Mouse (Mus musculus): ENCODE measurements around the gene Atrn. TPM values are rescaled to one million over a fixed set of nuclear protein-coding genes. Genes with fewer than 3 reads are reported as not detected.
A peak's percentile ranks its signal among the peaks of the same experiment; 100 is the strongest.
"Not testable (repeated sequence)": the region's sequence is repeated elsewhere in the genome, so short reads cannot be mapped to it uniquely, and the experiment has no call there.

The Atrn gene
- total RNA-seq, 2 experiments from 2014 or later = 7.8 to 11.3 TPM

- no peak for ATAC-seq (replicated peaks; ENCODE audit: low FRiP score, low TSS enrichment, poor library complexity, severe bottlenecking)
Observed at GRCm38 (mm10) chr2:130949781-130950180, 43.5 kb downstream of the Atrn start.

- peak; percentile 82 for ATAC-seq (replicated peaks; ENCODE audit: low FRiP score, low TSS enrichment, poor library complexity, severe bottlenecking)
Observed at GRCm38 (mm10) chr2:130950548-130950947, 44.3 kb downstream of the Atrn start.

DNA sequence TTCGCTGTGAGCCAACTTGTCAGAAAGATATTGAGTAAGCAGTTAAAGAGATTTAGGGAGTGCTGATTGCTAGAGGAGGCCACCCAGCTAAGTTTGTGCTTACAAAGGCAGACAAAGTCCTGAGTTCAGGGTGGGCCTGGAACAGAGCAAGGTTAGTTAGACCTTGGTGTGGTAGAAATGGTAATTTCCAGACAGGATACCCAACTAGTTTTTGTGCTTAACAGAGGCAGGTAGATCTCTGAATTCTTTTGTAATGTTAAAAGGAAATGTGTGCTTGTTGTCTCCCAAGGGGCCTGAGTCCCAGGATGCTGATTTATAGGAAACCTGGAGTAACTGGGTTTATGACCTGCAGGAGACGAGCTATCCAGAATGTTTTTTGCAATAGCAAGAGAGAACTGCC is 52.6 kb downstream of the Atrn start:
- ATAC-seq (replicated peaks; ENCODE audit: low FRiP score, low TSS enrichment, poor library complexity, severe bottlenecking) = no peak

- peak; percentile 61; the same call in 1 of the 2 replicates for ATAC-seq (replicated peaks; ENCODE audit: low FRiP score, low TSS enrichment, poor library complexity, severe bottlenecking)
Observed at GRCm38 (mm10) chr2:130961851-130962250, 55.6 kb downstream of the Atrn start.

DNA sequence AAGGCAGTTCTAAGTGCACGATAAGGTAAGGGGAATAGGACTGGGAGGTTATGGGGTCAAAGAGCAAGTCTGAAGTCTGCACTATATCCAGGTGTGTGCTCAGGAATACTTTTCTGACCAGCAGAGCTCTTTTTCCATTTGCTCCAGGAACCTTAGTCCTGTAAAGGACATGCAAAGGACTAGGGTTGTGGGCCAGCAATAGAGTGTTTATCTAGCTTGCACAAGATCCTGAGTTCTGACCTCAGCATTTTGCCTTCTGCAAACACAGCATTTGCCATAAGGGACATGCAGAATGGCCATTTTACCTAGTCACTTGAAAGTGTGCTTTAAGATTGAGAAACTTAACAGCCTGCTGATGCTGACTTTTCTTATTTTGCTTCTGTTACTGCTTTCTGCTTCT is 58.7 kb downstream of the Atrn start:
- no peak for ATAC-seq (replicated peaks; ENCODE audit: low FRiP score, low TSS enrichment, poor library complexity, severe bottlenecking)

GRCm38 (mm10) chr2:130971030-130971429 is 64.7 kb downstream of the Atrn start:
- peak; percentile 53 for ATAC-seq (replicated peaks; ENCODE audit: low FRiP score, low TSS enrichment, poor library complexity, severe bottlenecking)

DNA sequence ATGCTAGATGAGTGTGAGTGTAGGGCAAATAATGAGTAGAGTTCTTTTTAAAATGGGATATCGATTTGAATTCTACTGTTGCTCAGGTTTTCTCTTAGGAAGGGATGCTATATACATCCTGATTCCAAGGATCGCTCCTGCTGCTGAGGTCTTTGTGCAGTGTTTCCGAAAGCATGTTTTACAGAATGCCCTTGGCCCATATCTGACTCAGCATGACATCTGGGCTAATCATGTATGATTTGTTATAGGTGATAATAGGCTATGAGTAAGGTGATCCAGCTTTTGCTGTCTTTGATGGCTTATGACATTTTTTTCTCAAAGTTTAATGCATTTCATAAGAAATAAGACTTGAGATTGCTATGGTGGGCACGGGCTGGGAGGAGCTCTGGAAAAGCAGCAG is 66.1 kb downstream of the Atrn start:
- no peak for ATAC-seq (replicated peaks; ENCODE audit: low FRiP score, low TSS enrichment, poor library complexity, severe bottlenecking)

- peak; percentile 72 for ATAC-seq (replicated peaks; ENCODE audit: low FRiP score, low TSS enrichment, poor library complexity, severe bottlenecking)
Observed at GRCm38 (mm10) chr2:130974928-130975327, 68.6 kb downstream of the Atrn start.

DNA sequence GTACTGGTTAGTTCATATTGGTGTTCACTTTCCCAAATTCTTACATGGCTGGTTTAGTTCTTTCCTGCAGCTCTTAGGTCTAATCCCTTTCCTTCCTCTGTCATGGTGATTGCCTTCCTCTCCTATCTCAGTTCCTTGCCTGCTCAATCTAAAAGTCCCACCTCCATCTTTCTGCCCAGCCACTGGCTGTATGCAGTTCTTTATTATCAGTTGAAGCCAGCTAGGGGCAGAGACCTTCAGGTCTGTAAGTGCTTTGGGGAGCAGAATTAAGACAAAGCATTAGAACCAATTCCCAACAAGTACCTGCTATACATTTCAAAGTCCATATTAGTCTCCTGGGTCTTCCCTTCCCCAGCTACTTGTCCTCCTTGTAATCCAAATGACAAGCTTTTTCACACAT is 71.3 kb downstream of the Atrn start:
- peak; percentile 76 for ATAC-seq (replicated peaks; ENCODE audit: low FRiP score, low TSS enrichment, poor library complexity, severe bottlenecking)

DNA sequence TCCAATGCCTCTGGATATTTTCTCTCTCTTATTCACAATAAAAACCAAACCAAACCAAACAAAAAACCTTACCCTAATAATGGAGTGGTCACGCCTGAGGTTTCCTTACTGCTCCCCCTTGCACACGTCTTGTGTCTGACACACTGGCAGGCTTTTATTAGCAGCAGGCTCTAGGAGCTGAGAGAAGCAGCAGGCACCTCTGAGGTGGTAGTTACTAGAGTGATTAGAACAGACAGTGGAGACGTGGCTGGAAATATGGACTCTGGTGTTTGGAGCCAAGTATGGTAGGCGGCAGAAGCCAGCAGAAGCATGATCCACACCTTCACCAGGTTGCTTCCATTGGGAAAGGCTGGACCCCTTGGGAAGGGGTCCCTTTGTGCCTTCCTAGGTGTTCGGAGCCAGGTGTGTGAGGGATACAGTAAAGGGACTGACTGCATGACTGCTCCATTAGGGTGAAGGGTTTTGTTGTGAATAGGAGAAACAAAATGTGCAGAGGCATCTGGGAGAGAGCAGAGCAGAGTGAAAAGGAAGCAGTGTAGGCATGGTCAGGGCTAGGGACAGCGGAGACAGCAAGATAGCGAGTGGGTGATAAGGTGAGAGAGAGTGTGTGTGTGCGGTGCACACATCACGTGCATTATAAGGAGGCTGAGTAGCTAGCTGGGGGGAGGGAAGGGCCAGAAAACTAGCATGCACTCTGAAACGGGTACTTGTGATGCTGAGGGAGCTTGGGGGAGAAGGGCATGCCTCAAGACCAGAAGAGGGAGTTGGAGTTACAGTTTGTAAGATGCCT is 72.0 kb downstream of the Atrn start:
- peak; percentile 54 for ATAC-seq (replicated peaks; ENCODE audit: low FRiP score, low TSS enrichment, poor library complexity, severe bottlenecking)

GRCm38 (mm10) chr2:130979138-130979537 is 72.8 kb downstream of the Atrn start:
- ATAC-seq (replicated peaks; ENCODE audit: low FRiP score, low TSS enrichment, poor library complexity, severe bottlenecking) = no peak

- no peak for ATAC-seq (replicated peaks; ENCODE audit: low FRiP score, low TSS enrichment, poor library complexity, severe bottlenecking)
Observed at GRCm38 (mm10) chr2:130992818-130993217, 86.5 kb downstream of the Atrn start.

- no peak for ATAC-seq (replicated peaks; ENCODE audit: low FRiP score, low TSS enrichment, poor library complexity, severe bottlenecking)
Observed at GRCm38 (mm10) chr2:131009123-131009522, 102.8 kb downstream of the Atrn start.

GRCm38 (mm10) chr2:131010566-131010965 is 104.3 kb downstream of the Atrn start:
- no peak for ATAC-seq (replicated peaks; ENCODE audit: low FRiP score, low TSS enrichment, poor library complexity, severe bottlenecking)

- no peak for ATAC-seq (replicated peaks; ENCODE audit: low FRiP score, low TSS enrichment, poor library complexity, severe bottlenecking)
Observed at GRCm38 (mm10) chr2:131025230-131025629, 118.9 kb downstream of the Atrn start.

- no peak for ATAC-seq (replicated peaks; ENCODE audit: low FRiP score, low TSS enrichment, poor library complexity, severe bottlenecking)
Observed at GRCm38 (mm10) chr2:131026941-131027340, 120.6 kb downstream of the Atrn start.

GRCm38 (mm10) chr2:131029065-131029935 is 123.0 kb downstream of the Atrn start:
- no peak for ATAC-seq (replicated peaks; ENCODE audit: low FRiP score, low TSS enrichment, poor library complexity, severe bottlenecking)

GRCm38 (mm10) chr2:131030561-131030960 is 124.3 kb downstream of the Atrn start:
- no peak for ATAC-seq (replicated peaks; ENCODE audit: low FRiP score, low TSS enrichment, poor library complexity, severe bottlenecking)

DNA sequence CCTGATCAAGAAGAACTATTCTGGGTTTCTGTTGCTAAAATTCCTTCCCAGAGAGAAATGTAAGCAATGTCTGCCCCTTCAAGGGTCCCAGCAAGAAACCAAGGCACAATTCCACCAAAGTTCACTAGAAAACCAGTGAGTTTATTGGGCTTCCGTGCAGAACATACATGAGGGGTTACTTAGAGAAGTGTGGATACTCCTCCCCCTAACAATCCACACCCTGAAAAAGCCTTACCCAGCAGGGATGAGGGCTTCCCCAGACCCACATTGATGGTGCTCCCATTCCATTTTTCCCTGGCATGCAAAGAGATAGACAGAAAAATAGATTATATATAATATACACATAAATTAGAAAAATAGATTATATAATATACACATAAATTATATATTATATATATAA is 124.7 kb downstream of the Atrn start:
- no peak for ATAC-seq (replicated peaks; ENCODE audit: low FRiP score, low TSS enrichment, poor library complexity, severe bottlenecking)

DNA sequence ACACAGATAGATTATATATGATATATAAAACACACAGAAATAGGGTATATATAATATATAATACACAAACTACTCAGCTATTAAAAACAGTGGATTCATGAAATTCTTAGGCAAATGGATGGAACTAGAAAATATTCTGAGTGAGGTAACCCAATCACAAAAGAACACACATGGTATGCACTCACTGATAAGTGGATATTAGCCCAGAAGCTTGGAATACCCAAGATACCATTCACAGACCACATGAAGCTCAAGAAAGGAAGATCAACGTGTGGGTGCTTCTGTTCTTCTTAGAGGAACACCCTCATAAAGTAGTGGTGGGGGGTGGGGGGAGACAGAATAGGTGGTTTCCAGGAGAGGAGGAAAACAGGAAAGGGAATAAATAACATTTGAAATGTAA is 125.1 kb downstream of the Atrn start:
- not testable (repeated sequence) for ATAC-seq (replicated peaks; ENCODE audit: low FRiP score, low TSS enrichment, poor library complexity, severe bottlenecking)

DNA sequence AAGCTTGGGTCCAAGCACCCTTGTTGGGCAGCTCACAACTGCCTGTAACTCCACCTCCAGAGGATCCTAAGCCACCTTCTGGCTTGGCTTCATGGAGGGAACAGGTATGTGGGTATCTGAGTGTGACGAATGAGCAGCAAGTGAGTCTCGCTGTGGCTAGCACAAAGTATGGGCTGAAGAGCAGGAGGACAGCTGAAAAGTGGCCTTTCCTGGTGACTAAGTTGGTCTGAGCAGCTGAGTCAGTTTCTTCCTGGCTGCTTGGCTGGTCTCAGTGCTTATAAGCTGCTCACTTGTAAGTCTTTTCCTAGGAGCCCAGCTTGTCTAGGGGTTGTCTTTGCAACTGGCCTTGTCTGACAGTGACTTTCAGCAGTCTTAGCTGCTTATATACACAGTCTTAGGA is 130.0 kb downstream of the Atrn start:
- ATAC-seq (replicated peaks; ENCODE audit: low FRiP score, low TSS enrichment, poor library complexity, severe bottlenecking) = no peak
